Mouse (Mus musculus) cortical plate, adult 2 months (tissue): Measurements from ENCODE around the gene Prkar2a.

Experiments
- CTCF ChIP-seq: fragments of 200-500 bp; IDR thresholded peaks from 2 replicates; pipeline ENCODE4 v1.5.1; 2011; ENCODE audit warnings: mild to moderate bottlenecking, control low read depth, low read length; ENCODE audit not compliant: insufficient read depth; ENCODE audit errors: extremely low read depth
- POLR2A ChIP-seq: fragments of 200-500 bp; IDR thresholded peaks from 2 replicates; pipeline ENCODE4 v1.6.1; 2011; ENCODE audit warnings: mild to moderate bottlenecking, low read length, control low read depth; ENCODE audit not compliant: insufficient read depth; ENCODE audit errors: extremely low read depth

- TF ChIP-seq CTCF (no peak), POLR2A (no peak)
These were observed 1.4 kb upstream of the Prkar2a start for GRCm38 (mm10) chr9:108687686-108688085.
